Mouse (Mus musculus): ENCODE results near the gene Pax2.

GRCm38 (mm10) chr19:44884331-44884730 lies 128.5 kb downstream of the Pax2 start:
- TF ChIP-seq POLR2A (IDR thresholded peaks at IDR 0.05; ENCODE audit: borderline replicate concordance, extremely low read depth, low read depth, low read length): no peak
- TF ChIP-seq CTCF (IDR thresholded peaks at IDR 0.05; ENCODE audit: insufficient read depth, low read length): no peak
